Mouse (Mus musculus) thymus, postnatal 0 days (tissue): ENCODE measurements at regions not wholly inside any gene's neighbourhood (a gene's known extent, or its start where the extent isn't known, plus 50 kb on each side); places are given as distances from the start of the nearest gene placed in this dataset.

ENCODE experiments used
- DNase-seq: peaks from one replicate; pipeline ENCODE4 v3.0.0-alpha.2; 2015; ENCODE audit warnings: low spot score

- DNase-seq = no peak
These were observed 169.7 kb upstream of the Nabp1 start for GRCm38 (mm10) chr1:51647955-51648354.

- peak; percentile 75 for DNase-seq
These were observed 166.2 kb upstream of the Nabp1 start for GRCm38 (mm10) chr1:51644399-51644798.

- no peak for DNase-seq
These were observed 165.4 kb upstream of the Nabp1 start for GRCm38 (mm10) chr1:51643640-51644039.

- no peak for DNase-seq
These were observed 160.5 kb upstream of the Nabp1 start for GRCm38 (mm10) chr1:51638519-51639302.

GRCm38 (mm10) chr1:51635881-51636515 is 157.8 kb upstream of the Nabp1 start:
- DNase-seq = no peak

GRCm38 (mm10) chr1:51633795-51634194 is 155.6 kb upstream of the Nabp1 start:
- no peak for DNase-seq

GRCm38 (mm10) chr1:51632851-51633250 is 154.6 kb upstream of the Nabp1 start:
- no peak for DNase-seq

- no peak for DNase-seq
These were observed 151.6 kb upstream of the Nabp1 start for GRCm38 (mm10) chr1:51629848-51630247.

GRCm38 (mm10) chr1:51628137-51628793 is 150.0 kb upstream of the Nabp1 start:
- DNase-seq = no peak

- no peak for DNase-seq
These were observed 148.1 kb upstream of the Nabp1 start for GRCm38 (mm10) chr1:51626303-51626702.

- no peak for DNase-seq
These were observed 146.9 kb upstream of the Nabp1 start for GRCm38 (mm10) chr1:51625079-51625478.

GRCm38 (mm10) chr1:51624551-51624950 is 146.3 kb upstream of the Nabp1 start:
- DNase-seq = no peak

- no peak for DNase-seq
These were observed 144.8 kb upstream of the Nabp1 start for GRCm38 (mm10) chr1:51622986-51623385.

GRCm38 (mm10) chr1:51622181-51622862 is 144.1 kb upstream of the Nabp1 start:
- DNase-seq = no peak

GRCm38 (mm10) chr1:51621062-51621461 is 142.8 kb upstream of the Nabp1 start:
- no peak for DNase-seq

GRCm38 (mm10) chr1:51617502-51618251 is 139.5 kb upstream of the Nabp1 start:
- no peak for DNase-seq

GRCm38 (mm10) chr1:51616091-51616490 is 137.9 kb upstream of the Nabp1 start:
- no peak for DNase-seq

- DNase-seq = peak; percentile 68
These were observed 137.3 kb upstream of the Nabp1 start for GRCm38 (mm10) chr1:51615523-51615922.

GRCm38 (mm10) chr1:51614700-51615099 is 136.5 kb upstream of the Nabp1 start:
- no peak for DNase-seq

- DNase-seq = no peak
These were observed 131.1 kb upstream of the Nabp1 start for GRCm38 (mm10) chr1:51609295-51609694.

- DNase-seq = no peak
These were observed 129.2 kb upstream of the Nabp1 start for GRCm38 (mm10) chr1:51607437-51607855.
